Mouse (Mus musculus): ENCODE data around the gene Otp. TPM values are rescaled to one million over a fixed set of nuclear protein-coding genes. Genes with fewer than 3 reads are reported as not detected.

Otp gene
- not detected in 2 replicates for polyA plus RNA-seq (2015; fragmentation: Nextera tagmentation; extraction: Ambion mirVana)

- no peak for ATAC-seq
- 0 out of 2 replicates have a peak, but pooled peaks cover 7% of the 10 kb centered on the region for H3K4me1 ChIP-seq (replicated peaks)
- H3K9me3 ChIP-seq = no peaks in the 10 kb centered on the region
- H3K4me3 ChIP-seq (replicated peaks) = no peak within 1 kb of the TSS
- H3K27ac ChIP-seq = no peak within 1 kb of the TSS
- under 1% methylated on average over 30 of the region's 30 CpGs for WGBS
- no peaks in the 10 kb centered on the region for H3K36me3 ChIP-seq
- H3K4me2 ChIP-seq (replicated peaks) = no peak within 1 kb of the TSS
- H3K9ac ChIP-seq = no peak within 1 kb of the TSS
- H3K27me3 ChIP-seq (replicated peaks) = peaks cover 76% of the 10 kb centered on the region
Measured at GRCm38 (mm10) chr13:94875396-94875880, at the start of gene Otp. TSS of gene Otp (plus strand) at chr13:94875602.

- 76% methylated on average over 5 of the region's 5 CpGs for WGBS
- Histone ChIP-seq H3K36me3 (0 out of 2 replicates have a peak, but pooled peaks cover 3% of the 10 kb centered on the region), H3K9me3 (no peaks in the 10 kb centered on the region), H3K4me3 (replicated peaks) (no peak overlapping the region), H3K4me2 (replicated peaks) (no peak overlapping the region), H3K27ac (no peak overlapping the region), H3K4me1 (replicated peaks) (no peaks in the 10 kb centered on the region), H3K9ac (no peak overlapping the region), H3K27me3 (replicated peaks) (no peaks in the 10 kb centered on the region)
- no peak for ATAC-seq
Measured at GRCm38 (mm10) chr13:94826389-94826788, 49.0 kb upstream of the Otp start.

- no peaks in the 10 kb centered on the region for H3K4me1 ChIP-seq (replicated peaks)
- WGBS = 93% methylated on average over 2 of the region's 2 CpGs
- no peak overlapping the region for H3K4me3 ChIP-seq (replicated peaks)
- 0 out of 2 replicates have a peak, but pooled peaks cover 3% of the 10 kb centered on the region for H3K36me3 ChIP-seq
- ATAC-seq = no peak
- no peak overlapping the region for H3K9ac ChIP-seq
- H3K4me2 ChIP-seq (replicated peaks) = no peak overlapping the region
- no peaks in the 10 kb centered on the region for H3K27me3 ChIP-seq (replicated peaks)
- H3K27ac ChIP-seq = no peak overlapping the region
- no peaks in the 10 kb centered on the region for H3K9me3 ChIP-seq
Measured at GRCm38 (mm10) chr13:94826986-94827385, 48.4 kb upstream of the Otp start.

GRCm38 (mm10) chr13:94827847-94828246, 47.6 kb upstream of the Otp start:
- no peaks in the 10 kb centered on the region for H3K9me3 ChIP-seq
- no peaks in the 10 kb centered on the region for H3K4me1 ChIP-seq (replicated peaks)
- H3K27ac ChIP-seq = no peak overlapping the region
- no peak overlapping the region for H3K4me3 ChIP-seq (replicated peaks)
- 0 out of 2 replicates have a peak, but pooled peaks cover 6% of the 10 kb centered on the region for H3K36me3 ChIP-seq
- WGBS = 36% methylated on average over 2 of the region's 2 CpGs
- no peak for ATAC-seq
- H3K4me2 ChIP-seq (replicated peaks) = no peak overlapping the region
- no peak overlapping the region for H3K9ac ChIP-seq
- H3K27me3 ChIP-seq (replicated peaks) = no peaks in the 10 kb centered on the region

GRCm38 (mm10) chr13:94838047-94838720, 37.2 kb upstream of the Otp start:
- WGBS = 46% methylated on average over 5 of the region's 5 CpGs

GRCm38 (mm10) chr13:94838756-94839337, 36.6 kb upstream of the Otp start:
- H3K4me3 ChIP-seq (replicated peaks) = no peak overlapping the region
- no peak overlapping the region for H3K27ac ChIP-seq
- WGBS = 82% methylated on average over 8 of the region's 8 CpGs
- no peaks in the 10 kb centered on the region for H3K27me3 ChIP-seq (replicated peaks)
- H3K36me3 ChIP-seq = peaks cover 7% of the 10 kb centered on the region
- no peak for ATAC-seq
- H3K9me3 ChIP-seq = no peaks in the 10 kb centered on the region
- peaks cover 6% of the 10 kb centered on the region; the same call in 1 of the 2 replicates for H3K4me1 ChIP-seq (replicated peaks)
- H3K4me2 ChIP-seq (replicated peaks) = no peak overlapping the region
- H3K9ac ChIP-seq = no peak overlapping the region

More at GRCm38 (mm10) chr13:94838047-94838720, 37.2 kb upstream of the Otp start:
- Histone ChIP-seq H3K9me3 (no peaks in the 10 kb centered on the region), H3K36me3 (peaks cover 7% of the 10 kb centered on the region), H3K4me2 (replicated peaks) (no peak overlapping the region), H3K27ac (no peak overlapping the region), H3K4me3 (replicated peaks) (no peak overlapping the region), H3K4me1 (replicated peaks) (peaks cover 6% of the 10 kb centered on the region; the same call in 1 of the 2 replicates), H3K27me3 (replicated peaks) (no peaks in the 10 kb centered on the region), H3K9ac (no peak overlapping the region)
- peak; percentile 75 for ATAC-seq

GRCm38 (mm10) chr13:94843236-94843635, 32.2 kb upstream of the Otp start:
- H3K9me3 ChIP-seq = no peaks in the 10 kb centered on the region
- no peak overlapping the region for H3K4me3 ChIP-seq (replicated peaks)
- no peak overlapping the region for H3K9ac ChIP-seq
- no peak overlapping the region for H3K27ac ChIP-seq
- H3K4me1 ChIP-seq (replicated peaks) = peaks cover 6% of the 10 kb centered on the region; the same call in 1 of the 2 replicates
- no peaks in the 10 kb centered on the region for H3K27me3 ChIP-seq (replicated peaks)
- no peak for ATAC-seq
- 63% methylated on average over 5 of the region's 5 CpGs for WGBS
- H3K36me3 ChIP-seq = peaks cover 7% of the 10 kb centered on the region
- H3K4me2 ChIP-seq (replicated peaks) = no peak overlapping the region

GRCm38 (mm10) chr13:94847870-94848269, 27.5 kb upstream of the Otp start:
- WGBS = 70% methylated on average over 7 of the region's 7 CpGs
- Histone ChIP-seq H3K4me1 (replicated peaks) (no peaks in the 10 kb centered on the region), H3K4me3 (replicated peaks) (no peak overlapping the region), H3K27ac (no peak overlapping the region), H3K9me3 (no peaks in the 10 kb centered on the region), H3K36me3 (no peaks in the 10 kb centered on the region), H3K27me3 (replicated peaks) (no peaks in the 10 kb centered on the region), H3K4me2 (replicated peaks) (no peak overlapping the region), H3K9ac (no peak overlapping the region)
- no peak for ATAC-seq

GRCm38 (mm10) chr13:94849351-94849750, 26.1 kb upstream of the Otp start:
- no peak overlapping the region for H3K9ac ChIP-seq
- no peak overlapping the region for H3K27ac ChIP-seq
- no peaks in the 10 kb centered on the region for H3K27me3 ChIP-seq (replicated peaks)
- WGBS = 60% methylated on average over 13 of the region's 13 CpGs
- H3K9me3 ChIP-seq = no peaks in the 10 kb centered on the region
- no peak overlapping the region for H3K4me2 ChIP-seq (replicated peaks)
- no peaks in the 10 kb centered on the region for H3K36me3 ChIP-seq
- H3K4me3 ChIP-seq (replicated peaks) = no peak overlapping the region
- ATAC-seq = no peak
- H3K4me1 ChIP-seq (replicated peaks) = no peaks in the 10 kb centered on the region

- H3K9ac ChIP-seq = no peak overlapping the region
- H3K4me2 ChIP-seq (replicated peaks) = no peak overlapping the region
- no peaks in the 10 kb centered on the region for H3K4me1 ChIP-seq (replicated peaks)
- WGBS = 74% methylated on average over 8 of the region's 8 CpGs
- no peaks in the 10 kb centered on the region for H3K9me3 ChIP-seq
- no peaks in the 10 kb centered on the region for H3K36me3 ChIP-seq
- no peak overlapping the region for H3K4me3 ChIP-seq (replicated peaks)
- H3K27ac ChIP-seq = no peak overlapping the region
- ATAC-seq = peak; percentile 68
- no peaks in the 10 kb centered on the region; the same call in 1 of the 2 replicates for H3K27me3 ChIP-seq (replicated peaks)
Measured at GRCm38 (mm10) chr13:94858016-94858575, 17.3 kb upstream of the Otp start.

- Histone ChIP-seq H3K4me1 (replicated peaks) (no peaks in the 10 kb centered on the region), H3K9ac (no peak overlapping the region), H3K27ac (no peak overlapping the region), H3K4me3 (replicated peaks) (no peak overlapping the region), H3K9me3 (no peaks in the 10 kb centered on the region), H3K27me3 (replicated peaks) (no peaks in the 10 kb centered on the region; the same call in 1 of the 2 replicates), H3K36me3 (no peaks in the 10 kb centered on the region), H3K4me2 (replicated peaks) (no peak overlapping the region)
- WGBS = 57% methylated on average over 8 of the region's 8 CpGs
- ATAC-seq = no peak
Measured at GRCm38 (mm10) chr13:94859256-94859655, 16.1 kb upstream of the Otp start.

- H3K9me3 ChIP-seq = no peaks in the 10 kb centered on the region
- no peak overlapping the region for H3K9ac ChIP-seq
- H3K4me2 ChIP-seq (replicated peaks) = no peak overlapping the region
- 68% methylated on average over 5 of the region's 5 CpGs for WGBS
- H3K27me3 ChIP-seq (replicated peaks) = peaks cover 26% of the 10 kb centered on the region
- no peaks in the 10 kb centered on the region for H3K4me1 ChIP-seq (replicated peaks)
- H3K27ac ChIP-seq = no peak overlapping the region
- H3K4me3 ChIP-seq (replicated peaks) = no peak overlapping the region
- no peak for ATAC-seq
- H3K36me3 ChIP-seq = no peaks in the 10 kb centered on the region
Measured at GRCm38 (mm10) chr13:94862491-94863230, 12.7 kb upstream of the Otp start.
